Mouse (Mus musculus): ENCODE measurements around the gene 2610008E11Rik. TPM values are rescaled to one million over a fixed set of nuclear protein-coding genes. Genes with fewer than 3 reads are reported as not detected.

2610008E11Rik gene
- polyA plus RNA-seq, 1 experiment = 2.5 TPM

- DNase-seq = no peak
- Histone ChIP-seq H3K27me3 (ENCODE audit: control insufficient read depth, insufficient read depth, low read length) (no peaks in the 10 kb centered on the region), H3K36me3 (ENCODE audit: control insufficient read depth, insufficient read depth, low read length) (no peaks in the 10 kb centered on the region), H3K4me1 (replicated peaks; ENCODE audit: control insufficient read depth, insufficient read depth, low read length) (no peaks in the 10 kb centered on the region), H3K4me3 (ENCODE audit: control insufficient read depth, insufficient read depth, low read length) (no peak within 1 kb of the TSS), H3K27ac (ENCODE audit: control insufficient read depth, insufficient read depth, low read length) (no peak within 1 kb of the TSS)
- TF ChIP-seq POLR2A (IDR thresholded peaks at IDR 0.05; ENCODE audit: control insufficient read depth, extremely low read depth, insufficient read depth, low read length, poor library complexity) (no peak), CTCF (IDR thresholded peaks at IDR 0.05; ENCODE audit: borderline replicate concordance, control insufficient read depth, extremely low read depth, insufficient read depth, low read length, poor library complexity) (no peak)
These were observed 69.0 kb downstream of the 2610008E11Rik start, which contains the start of gene Olfr57 for GRCm38 (mm10) chr10:79028441-79028840. Olfr57 (plus strand) TSS chr10:79028741.

Other genes starting within 250 kb of the 2610008E11Rik start
- not detected in 2 replicates for gene Olfr1356, start 245.4 kb downstream of the 2610008E11Rik start, polyA plus RNA-seq (2012; rRNA removed)
- not detected in 2 replicates for gene Olfr1355, start 222.1 kb downstream of the 2610008E11Rik start, polyA plus RNA-seq (2012; rRNA removed)
- not detected in 2 replicates for gene Olfr1354, start 184.4 kb downstream of the 2610008E11Rik start, polyA plus RNA-seq (2012; rRNA removed)
- gene Olfr8, start 147.0 kb downstream of the 2610008E11Rik start, polyA plus RNA-seq (2012; rRNA removed) = not detected in 2 replicates
- gene Olfr1353, start 134.3 kb downstream of the 2610008E11Rik start, polyA plus RNA-seq (2012; rRNA removed) = not detected in 2 replicates
- not detected in 2 replicates for gene Olfr1352, start 116.5 kb downstream of the 2610008E11Rik start, polyA plus RNA-seq (2012; rRNA removed)
- not detected in 2 replicates for gene Olfr1351, start 85.1 kb downstream of the 2610008E11Rik start, polyA plus RNA-seq (2012; rRNA removed)
- gene Olfr57, start 68.9 kb downstream of the 2610008E11Rik start, polyA plus RNA-seq (2012; rRNA removed) = not detected in 2 replicates
- not detected in 2 replicates for gene Vmn2r80, start 51.2 kb upstream of the 2610008E11Rik start, polyA plus RNA-seq (2012; rRNA removed)
- gene Vmn2r81, start 150.1 kb upstream of the 2610008E11Rik start, polyA plus RNA-seq (2012; rRNA removed) = not detected in 2 replicates